Mouse (Mus musculus) G1E (cell line): ENCODE data around the gene Flrt1. TPM values are rescaled to one million over a fixed set of nuclear protein-coding genes. Genes with fewer than 3 reads are reported as not detected.

Experiments used
- ATAC-seq: 2 replicates; pipeline ENCODE4 v1.8.0; 2016; ENCODE audit warnings: mild to moderate bottlenecking; ENCODE audit not compliant: insufficient number of reproducible peaks, poor library complexity, low FRiP score, severe bottlenecking; ENCODE audit errors: extremely low read depth
- DNase-seq: peaks from one replicate; pipeline ENCODE4 v3.0.0; 2012; ENCODE audit warnings: low spot score
- H3K27me3 ChIP-seq: 2 replicates; pipeline ENCODE4 v1.6.1; 2012; ENCODE audit warnings: mild to moderate bottlenecking, low read length, inconsistent platforms; ENCODE audit not compliant: insufficient read depth
- H3K36me3 ChIP-seq: replicated peaks from 2 replicates; pipeline ENCODE3; 2012; ENCODE audit warnings: mild to moderate bottlenecking, inconsistent platforms
- H3K4me1 ChIP-seq: 2 replicates; pipeline ENCODE4 v1.6.1; 2012; ENCODE audit warnings: low read depth, low read length, inconsistent platforms, mixed read lengths; ENCODE audit not compliant: insufficient read depth
- H3K4me3 ChIP-seq: 2 replicates; pipeline ENCODE4 v1.5.1; 2012; ENCODE audit warnings: low read depth, mild to moderate bottlenecking, inconsistent platforms, low read length, moderate library complexity, mixed read lengths
- H3K9me3 ChIP-seq: replicated peaks from 2 replicates; pipeline ENCODE4 v1.6.1; 2012; ENCODE audit warnings: inconsistent platforms
- CTCF ChIP-seq: IDR thresholded peaks from 2 replicates; pipeline ENCODE4 v1.5.1; 2012; ENCODE audit warnings: low read depth, low read length, inconsistent platforms, mixed read lengths
- GATA1 ChIP-seq: IDR thresholded peaks from 2 replicates; pipeline ENCODE4 v1.6.1; 2012; ENCODE audit warnings: borderline replicate concordance, low read length, inconsistent platforms, mixed read lengths
- GATA2 ChIP-seq: IDR thresholded peaks from 2 replicates; pipeline ENCODE4 v1.6.1; 2012; ENCODE audit warnings: low read depth, low read length, inconsistent platforms, borderline replicate concordance
- POLR2AphosphoS5 ChIP-seq: IDR thresholded peaks from 2 replicates; pipeline ENCODE4 v1.6.1; 2012; ENCODE audit warnings: low read depth, low read length, inconsistent platforms; ENCODE audit not compliant: insufficient replicate concordance
- TAL1 ChIP-seq: conservative IDR thresholded peaks from 2 replicates; pipeline ENCODE4 v1.6.1; 2012; ENCODE audit warnings: low read depth, low read length, inconsistent platforms, mixed read lengths
- polyA plus RNA-seq: library from polyadenylated mRNA; stranded (reverse); fragments of >175 nt; gene quantifications from 2 replicates; pipeline ENCODE4 v1.2.3, GENCODE M21; 2012
- total RNA-seq, 2 experiments: library from RNA; stranded (forward) in 1 of 2; stranded (reverse) in 1 of 2; fragments of 200-1000 nt in 1 of 2; fragments of >200 nt in 1 of 2; fragmentation: Nextera tagmentation in 1 of 2; gene quantifications; 2 replicates each; pipeline ENCODE4 v1.2.3; 2014 to 2017

Flrt1 gene
- total and polyA plus RNA-seq, 3 experiments, result 0.05 TPM; not detected in 2

GRCm38 (mm10) chr19:7073997-7074781, 31.3 kb downstream of the Flrt1 start:
- Histone ChIP-seq H3K4me1 (no peaks in the 10 kb centered on the region), H3K36me3 (no peaks in the 10 kb centered on the region), H3K9me3 (no peaks in the 10 kb centered on the region), H3K27me3 (peaks cover 61% of the 10 kb centered on the region), H3K4me3 (no peak overlapping the region)
- TF ChIP-seq GATA2, result no peak
- no peak for TF ChIP-seq POLR2AphosphoS5
- TF ChIP-seq GATA1, result no peak
- no peak for TF ChIP-seq CTCF
- TF ChIP-seq TAL1, result no peak
- ATAC-seq (no peak), DNase-seq (no peak)

- Histone ChIP-seq H3K9me3 (no peaks in the 10 kb centered on the region), H3K27me3 (peaks cover 58% of the 10 kb centered on the region), H3K4me3 (no peak overlapping the region), H3K36me3 (no peaks in the 10 kb centered on the region), H3K4me1 (peaks cover 7% of the 10 kb centered on the region)
- no peak for TF ChIP-seq GATA2
- TF ChIP-seq CTCF, result no peak
- no peak for TF ChIP-seq TAL1
- no peak for TF ChIP-seq POLR2AphosphoS5
- TF ChIP-seq GATA1, result no peak
- ATAC-seq (no peak), DNase-seq (no peak)
Measured at GRCm38 (mm10) chr19:7072221-7072620, 33.3 kb downstream of the Flrt1 start.

- peaks cover 72% of the 10 kb centered on the region for H3K27me3 ChIP-seq
- DNase-seq (no peak), ATAC-seq (no peak)
Measured at GRCm38 (mm10) chr19:7070775-7071174, 34.8 kb downstream of the Flrt1 start.

GRCm38 (mm10) chr19:7069781-7070763, 35.5 kb downstream of the Flrt1 start:
- H3K27me3 ChIP-seq, result peaks cover 79% of the 10 kb centered on the region
- no peak overlapping the region for H3K4me3 ChIP-seq
- H3K9me3 ChIP-seq, result no peaks in the 10 kb centered on the region
- no peak for DNase-seq
- no peak for ATAC-seq
- TF ChIP-seq CTCF, result no peak
- TF ChIP-seq GATA1, result no peak
- no peak for TF ChIP-seq GATA2
- TF ChIP-seq TAL1, result no peak
- TF ChIP-seq POLR2AphosphoS5, result no peak
- H3K4me1 ChIP-seq, result peaks cover 22% of the 10 kb centered on the region
- H3K36me3 ChIP-seq, result no peaks in the 10 kb centered on the region

More at GRCm38 (mm10) chr19:7070775-7071174, 34.8 kb downstream of the Flrt1 start:
- peaks cover 22% of the 10 kb centered on the region for H3K4me1 ChIP-seq
- H3K9me3 ChIP-seq, result no peaks in the 10 kb centered on the region
- no peak overlapping the region for H3K4me3 ChIP-seq
- TF ChIP-seq GATA2, result no peak
- TF ChIP-seq TAL1, result no peak
- no peaks in the 10 kb centered on the region for H3K36me3 ChIP-seq

GRCm38 (mm10) chr19:7068661-7069531, 36.6 kb downstream of the Flrt1 start:
- ATAC-seq (no peak), DNase-seq (no peak)
- Histone ChIP-seq H3K9me3 (no peaks in the 10 kb centered on the region), H3K36me3 (no peaks in the 10 kb centered on the region), H3K27me3 (peaks cover 74% of the 10 kb centered on the region), H3K4me1 (peaks cover 25% of the 10 kb centered on the region), H3K4me3 (no peak overlapping the region)
- TF ChIP-seq TAL1 (no peak), POLR2AphosphoS5 (no peak), GATA2 (no peak), CTCF (no peak), GATA1 (no peak)
